In the genomic region with DNA sequence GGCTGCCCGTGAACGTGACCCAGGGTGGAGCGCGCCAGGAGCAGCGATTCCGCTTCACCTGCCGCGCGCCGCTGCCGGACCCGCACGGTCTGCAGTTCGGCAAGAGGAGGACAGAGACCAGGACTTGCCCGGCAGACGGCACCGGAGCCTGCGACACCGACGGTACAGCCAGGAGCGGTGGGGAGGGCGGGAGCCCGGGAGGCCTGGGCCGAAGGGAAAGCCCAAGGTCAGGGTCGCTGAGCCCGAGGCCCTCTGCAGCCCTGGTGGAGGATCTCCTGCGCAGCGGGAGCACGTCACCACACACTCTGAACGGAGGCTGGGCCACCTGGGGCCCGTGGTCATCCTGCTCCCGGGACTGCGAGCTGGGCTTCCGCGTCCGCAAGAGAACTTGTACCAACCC, we compare ENCODE assay signal across 7 mouse cellular contexts.
DNase-seq lines count a peak whose midpoint lies in the region; ATAC-seq and TF ChIP-seq lines count a peak whose summit lies in the region.

No protein-coding gene starts in this region.

- DNase-seq in adrenal gland, postnatal 14 days: peak; percentile 60
- DNase-seq in hindbrain, embryonic 10.5 days (ENCODE audit: low spot score): peak; percentile 18
- no peak for DNase-seq in liver, embryonic 14.5 days (ENCODE audit: low read depth in 3 of 3, low spot score in 3 of 3)
- DNase-seq in right cerebral cortex, postnatal 4 days: no peak
- DNase-seq in layer of hippocampus, postnatal 14 days (ENCODE audit: low spot score in 2 of 2): no peak
- no peak for DNase-seq in natural killer cell, adult 2 months (ENCODE audit: low spot score in 2 of 2)

- no peaks in the 10 kb centered on the region for H3K9me3 ChIP-seq in ES-Bruce4 (replicated peaks; ENCODE audit: control insufficient read depth, insufficient read depth, low read length, poor library complexity, severe bottlenecking)
- no peaks in the 10 kb centered on the region for H3K9me3 ChIP-seq in hindbrain, embryonic 10.5 days
- no peaks in the 10 kb centered on the region for H3K9me3 ChIP-seq in liver, embryonic 14.5 days (ENCODE audit: control insufficient read depth, low read length)

- H3K36me3 ChIP-seq in ES-Bruce4 (ENCODE audit: control insufficient read depth, insufficient read depth, low read length, poor library complexity, severe bottlenecking): no peaks in the 10 kb centered on the region
- H3K36me3 ChIP-seq in hindbrain, embryonic 10.5 days: peaks cover 99% of the 10 kb centered on the region
- H3K36me3 ChIP-seq in liver, embryonic 14.5 days (replicated peaks; ENCODE audit: control insufficient read depth, insufficient read depth, low read depth): no peaks in the 10 kb centered on the region

- peak overlapping the region; percentile 32 for H3K4me2 ChIP-seq in liver, embryonic 14.5 days (ENCODE audit: low read depth)

- peaks cover 6% of the 10 kb centered on the region; the same call in 1 of the 2 replicates for H3K27me3 ChIP-seq in ES-Bruce4 (ENCODE audit: control insufficient read depth, insufficient read depth, low read length, poor library complexity, severe bottlenecking)
- H3K27me3 ChIP-seq in hindbrain, embryonic 10.5 days (ENCODE audit: insufficient read depth, poor library complexity, severe bottlenecking): peaks cover 52% of the 10 kb centered on the region
- H3K27me3 ChIP-seq in liver, embryonic 14.5 days (ENCODE audit: control insufficient read depth, insufficient read depth, low read length): peaks cover 19% of the 10 kb centered on the region

- TF ChIP-seq POLR2A in ES-Bruce4 (IDR thresholded peaks at IDR 0.05; ENCODE audit: insufficient read depth, low read length): no peak

- H3K9ac ChIP-seq in ES-Bruce4 (ENCODE audit: low read depth, poor library complexity, severe bottlenecking): peak overlapping the region; percentile 44
- H3K9ac ChIP-seq in liver, embryonic 14.5 days (replicated peaks): no peak overlapping the region

- peak overlapping the region; percentile 65 for H3K4me3 ChIP-seq in ES-Bruce4 (ENCODE audit: low read depth, low read length)
- peak overlapping the region; percentile 41 for H3K4me3 ChIP-seq in hindbrain, embryonic 10.5 days
- 0 out of 4 replicates have a peak overlapping the region, but pooled peaks of 1 of the 2 experiments have one; percentile 0 for H3K4me3 ChIP-seq in liver, embryonic 14.5 days (ENCODE audit: insufficient read depth in 1 of 2, low read depth in 2 of 2, low read length in 2 of 2)

- ATAC-seq in liver, embryonic 14.5 days (ENCODE audit: insufficient read depth): no peak

- no peaks in the 10 kb centered on the region for H3K4me1 ChIP-seq in ES-Bruce4 (ENCODE audit: control insufficient read depth, insufficient read depth, low read length)
- H3K4me1 ChIP-seq in hindbrain, embryonic 10.5 days (replicated peaks): peaks cover 11% of the 10 kb centered on the region
- H3K4me1 ChIP-seq in liver, embryonic 14.5 days (replicated peaks; ENCODE audit: control insufficient read depth in 2 of 2, insufficient read depth in 2 of 2, low read length in 1 of 2): no peaks in the 10 kb centered on the region

- TF ChIP-seq CTCF in ES-Bruce4 (IDR thresholded peaks at IDR 0.05; ENCODE audit: low read depth, low read length): no peak
- TF ChIP-seq CTCF in liver, embryonic 14.5 days (IDR thresholded peaks at IDR 0.05; ENCODE audit: low read depth): no peak

- WGBS in hindbrain, embryonic 10.5 days: 25% methylated on average over 36 of the region's 36 CpGs
- WGBS in liver, embryonic 14.5 days (ENCODE audit: insufficient replicate concordance): 8% methylated on average over 36 of the region's 36 CpGs

- H3K27ac ChIP-seq in ES-Bruce4 (ENCODE audit: insufficient read depth, low read length): no peak overlapping the region
- no peak overlapping the region for H3K27ac ChIP-seq in hindbrain, embryonic 10.5 days
- H3K27ac ChIP-seq in liver, embryonic 14.5 days: no peak overlapping the region

- no peak for TF ChIP-seq EP300 in ES-Bruce4 (IDR thresholded peaks at IDR 0.05; ENCODE audit: insufficient read depth, low read depth, low read length)
- no peak for TF ChIP-seq EP300 in liver, embryonic 14.5 days (IDR thresholded peaks at IDR 0.05; ENCODE audit: low read depth)

Comparison
In these comparisons a context has a peak if more than half of its experiments do, and no peak if none do; other contexts are left out.
1. DNase-seq: peak in adrenal gland, postnatal 14 days (single experiment) and hindbrain, embryonic 10.5 days (single experiment); none in liver, embryonic 14.5 days (0 of 3), right cerebral cortex, postnatal 4 days (single experiment), layer of hippocampus, postnatal 14 days (0 of 2) and natural killer cell, adult 2 months (0 of 2).